Mouse (Mus musculus): Measurements from ENCODE around the gene Tm9sf1.

Gene Tm9sf1

GRCm38 (mm10) chr14:55643060-55643907 lies at the start of gene Tm9sf1:
Gene Tm9sf1 (minus strand): TSS chr14:55643806.
- DNase-seq (ENCODE audit: low spot score) = peak; percentile 79

- no peak for DNase-seq (ENCODE audit: low spot score)
Measured at GRCm38 (mm10) chr14:55689433-55689832, 45.8 kb upstream of the Tm9sf1 start.

GRCm38 (mm10) chr14:55682118-55682493 lies 38.5 kb upstream of the Tm9sf1 start:
- no peak for DNase-seq (ENCODE audit: low spot score)

- peak; percentile 90 for DNase-seq (ENCODE audit: low spot score)
Measured at GRCm38 (mm10) chr14:55681160-55682117, 37.8 kb upstream of the Tm9sf1 start, which contains the start of gene Tinf2. Gene Tinf2 (minus strand): TSS chr14:55681820.

GRCm38 (mm10) chr14:55677615-55678014 lies 34.0 kb upstream of the Tm9sf1 start:
- DNase-seq (ENCODE audit: low spot score) = no peak

- no peak for DNase-seq (ENCODE audit: low spot score)
Measured at GRCm38 (mm10) chr14:55672741-55673060, 29.1 kb upstream of the Tm9sf1 start.

GRCm38 (mm10) chr14:55671833-55672740 lies 28.5 kb upstream of the Tm9sf1 start, which contains the start of the genes Gmpr2 and Nedd8:
Gene Gmpr2 (plus strand): TSS chr14:55671941.
Gene Nedd8 (minus strand): TSS chr14:55672124.
- peak; percentile 94 for DNase-seq (ENCODE audit: low spot score)

GRCm38 (mm10) chr14:55671486-55671832 lies 27.9 kb upstream of the Tm9sf1 start:
- peak; percentile 24 for DNase-seq (ENCODE audit: low spot score)

- no peak for DNase-seq (ENCODE audit: low spot score)
Measured at GRCm38 (mm10) chr14:55660636-55661035, 17.0 kb upstream of the Tm9sf1 start.

GRCm38 (mm10) chr14:55659960-55660573 lies 16.5 kb upstream of the Tm9sf1 start, which contains the start of gene Mdp1:
Gene Mdp1 (minus strand): TSS chr14:55660508.
- peak; percentile 44 for DNase-seq (ENCODE audit: low spot score)

GRCm38 (mm10) chr14:55658011-55658410 lies 14.4 kb upstream of the Tm9sf1 start:
- no peak for DNase-seq (ENCODE audit: low spot score)

- no peak for DNase-seq (ENCODE audit: low spot score)
Measured at GRCm38 (mm10) chr14:55656935-55657334, 13.3 kb upstream of the Tm9sf1 start.

- DNase-seq (ENCODE audit: low spot score) = no peak
Measured at GRCm38 (mm10) chr14:55651528-55651927, 7.9 kb upstream of the Tm9sf1 start.

GRCm38 (mm10) chr14:55649884-55650283 lies 6.3 kb upstream of the Tm9sf1 start, which contains the start of gene Tssk4:
Gene Tssk4 (plus strand): TSS chr14:55650184.
- DNase-seq (ENCODE audit: low spot score) = no peak

- no peak for DNase-seq (ENCODE audit: low spot score)
Measured at GRCm38 (mm10) chr14:55644261-55644888, 769 bp upstream of the Tm9sf1 start.

GRCm38 (mm10) chr14:55642679-55643059 lies 937 bp downstream of the Tm9sf1 start:
- no peak for DNase-seq (ENCODE audit: low spot score)

- no peak for DNase-seq (ENCODE audit: low spot score)
Measured at GRCm38 (mm10) chr14:55641291-55641690, 2.3 kb downstream of the Tm9sf1 start.

- no peak for DNase-seq (ENCODE audit: low spot score)
Measured at GRCm38 (mm10) chr14:55640816-55641215, 2.8 kb downstream of the Tm9sf1 start.

- no peak for DNase-seq (ENCODE audit: low spot score)
Measured at GRCm38 (mm10) chr14:55637795-55638194, 5.8 kb downstream of the Tm9sf1 start, which contains the start of gene Gm49378. Gene Gm49378 (minus strand): TSS chr14:55637895.

GRCm38 (mm10) chr14:55635523-55636007 lies 8.0 kb downstream of the Tm9sf1 start, which contains the start of gene Ipo4:
Gene Ipo4 (minus strand): TSS chr14:55635957.
- peak; percentile 51 for DNase-seq (ENCODE audit: low spot score)
